Mouse (Mus musculus): ENCODE results near the gene Wdr1.
"Not testable (repeated sequence)": the region's sequence is repeated elsewhere in the genome, so short reads cannot be mapped to it uniquely, and the experiment has no call there.

Gene Wdr1

GRCm38 (mm10) chr5:38563121-38563520 lies at the start of gene Wdr1:
TSS of gene Wdr1 (minus strand) at chr5:38563221.
- DNase-seq (ENCODE audit: low spot score): no peak

GRCm38 (mm10) chr5:38611118-38611517 lies 48.1 kb upstream of the Wdr1 start:
- DNase-seq (ENCODE audit: low spot score): no peak

GRCm38 (mm10) chr5:38608219-38608618 lies 45.2 kb upstream of the Wdr1 start:
- DNase-seq (ENCODE audit: low spot score): not testable (repeated sequence)

GRCm38 (mm10) chr5:38598647-38599304 lies 35.8 kb upstream of the Wdr1 start:
- no peak for DNase-seq (ENCODE audit: low spot score)

GRCm38 (mm10) chr5:38588924-38589323 lies 25.9 kb upstream of the Wdr1 start:
- DNase-seq (ENCODE audit: low spot score): no peak

- DNase-seq (ENCODE audit: low spot score): no peak
Measured at GRCm38 (mm10) chr5:38585450-38585849, 22.4 kb upstream of the Wdr1 start.

- DNase-seq (ENCODE audit: low spot score): no peak
Measured at GRCm38 (mm10) chr5:38583026-38583425, 20.0 kb upstream of the Wdr1 start.

- no peak for DNase-seq (ENCODE audit: low spot score)
Measured at GRCm38 (mm10) chr5:38580703-38581102, 17.7 kb upstream of the Wdr1 start.

- no peak for DNase-seq (ENCODE audit: low spot score)
Measured at GRCm38 (mm10) chr5:38570876-38571275, 7.9 kb upstream of the Wdr1 start.

GRCm38 (mm10) chr5:38568652-38569051 lies 5.6 kb upstream of the Wdr1 start:
- DNase-seq (ENCODE audit: low spot score): no peak

- no peak for DNase-seq (ENCODE audit: low spot score)
Measured at GRCm38 (mm10) chr5:38564831-38565230, 1.8 kb upstream of the Wdr1 start.

GRCm38 (mm10) chr5:38561426-38562024 lies 1.5 kb downstream of the Wdr1 start:
- DNase-seq (ENCODE audit: low spot score): peak; percentile 97

GRCm38 (mm10) chr5:38560586-38561425 lies 2.2 kb downstream of the Wdr1 start:
- no peak for DNase-seq (ENCODE audit: low spot score)

GRCm38 (mm10) chr5:38558831-38559230 lies 4.2 kb downstream of the Wdr1 start:
- DNase-seq (ENCODE audit: low spot score): no peak

GRCm38 (mm10) chr5:38557811-38558210 lies 5.2 kb downstream of the Wdr1 start:
- no peak for DNase-seq (ENCODE audit: low spot score)

- no peak for DNase-seq (ENCODE audit: low spot score)
Measured at GRCm38 (mm10) chr5:38556406-38556805, 6.6 kb downstream of the Wdr1 start.

GRCm38 (mm10) chr5:38553953-38554352 lies 9.1 kb downstream of the Wdr1 start:
- no peak for DNase-seq (ENCODE audit: low spot score)

GRCm38 (mm10) chr5:38553491-38553890 lies 9.5 kb downstream of the Wdr1 start:
- DNase-seq (ENCODE audit: low spot score): no peak

GRCm38 (mm10) chr5:38552615-38553014 lies 10.4 kb downstream of the Wdr1 start:
- DNase-seq (ENCODE audit: low spot score): no peak

- no peak for DNase-seq (ENCODE audit: low spot score)
Measured at GRCm38 (mm10) chr5:38550221-38550768, 12.7 kb downstream of the Wdr1 start.

- DNase-seq (ENCODE audit: low spot score): no peak
Measured at GRCm38 (mm10) chr5:38549461-38549909, 13.5 kb downstream of the Wdr1 start.

GRCm38 (mm10) chr5:38547375-38547774 lies 15.6 kb downstream of the Wdr1 start:
- no peak for DNase-seq (ENCODE audit: low spot score)

Data from urinary bladder, postnatal 10 days (tissue).